Mouse (Mus musculus): ENCODE results near the gene Pde4dip. TPM values are rescaled to one million over a fixed set of nuclear protein-coding genes. Genes with fewer than 3 reads are reported as not detected.

Pde4dip gene
- polyA plus RNA-seq, 1 experiment: 56.2 TPM

DNA sequence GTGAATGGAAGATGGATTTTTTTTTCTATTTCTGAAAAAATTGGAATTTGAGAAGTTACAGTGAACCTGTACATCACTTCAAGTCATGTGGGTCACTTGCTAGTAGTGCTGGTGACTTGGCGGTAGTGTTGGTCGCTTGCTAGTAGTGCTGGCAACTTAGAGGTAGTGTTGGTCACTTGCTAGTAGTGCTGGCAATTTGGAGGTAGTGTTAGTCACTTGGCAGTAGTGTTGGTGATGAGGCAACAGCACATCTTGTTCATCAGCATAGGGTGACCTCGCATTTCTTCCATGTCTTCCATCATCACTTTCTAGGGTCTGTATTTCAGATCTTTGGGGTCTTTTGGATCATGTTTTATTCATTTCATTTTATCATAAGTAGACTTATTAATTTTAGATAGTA lies 212.4 kb downstream of the Pde4dip start:
- 0 out of 2 replicates have a peak, but pooled peaks cover 2% of the 10 kb centered on the region for H3K4me1 ChIP-seq (replicated peaks; ENCODE audit: control insufficient read depth, insufficient read depth, low read length)
- no peak overlapping the region for H3K27ac ChIP-seq (ENCODE audit: control insufficient read depth, insufficient read depth, low read length)
- no peaks in the 10 kb centered on the region for H3K27me3 ChIP-seq (ENCODE audit: control insufficient read depth, insufficient read depth, low read length)
- no peak overlapping the region for H3K4me3 ChIP-seq (ENCODE audit: control insufficient read depth, insufficient read depth, low read length)
- DNase-seq: no peak
- H3K36me3 ChIP-seq (ENCODE audit: control insufficient read depth, insufficient read depth, low read length): no peaks in the 10 kb centered on the region
- TF ChIP-seq CTCF (IDR thresholded peaks at IDR 0.05; ENCODE audit: borderline replicate concordance, control insufficient read depth, extremely low read depth, insufficient read depth, low read length, poor library complexity): no peak
- TF ChIP-seq POLR2A (IDR thresholded peaks at IDR 0.05; ENCODE audit: control insufficient read depth, extremely low read depth, insufficient read depth, low read length, poor library complexity): no peak
- WGBS: 97% methylated on average over 3 of the region's 3 CpGs

DNA sequence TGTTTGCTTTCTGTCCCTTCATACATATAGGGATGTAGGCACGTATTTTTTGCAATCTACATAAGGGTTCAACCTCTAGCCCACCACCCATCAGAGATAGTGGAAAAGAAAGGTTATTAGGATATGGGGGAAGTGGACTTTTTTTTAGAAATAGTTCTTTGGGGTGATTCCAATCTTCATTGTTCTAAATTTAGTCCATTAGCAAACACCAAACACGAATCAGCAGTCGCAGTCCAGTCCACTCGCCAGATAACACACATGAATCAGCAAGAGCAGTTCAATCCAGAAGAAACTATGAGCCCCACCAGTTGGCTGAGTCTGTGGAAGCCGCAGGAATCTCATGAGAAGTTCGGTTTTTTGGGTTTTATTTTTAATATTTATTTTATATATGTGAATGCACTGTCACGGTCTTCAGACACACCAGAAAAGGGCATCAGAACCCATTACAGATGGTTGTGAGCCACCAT lies 213.8 kb downstream of the Pde4dip start, which contains the start of gene Gm17651:
TSS of gene Gm17651 (minus strand) at position 51 of the 467 bp plus-strand sequence.
- TF ChIP-seq POLR2A (IDR thresholded peaks at IDR 0.05; ENCODE audit: control insufficient read depth, extremely low read depth, insufficient read depth, low read length, poor library complexity) (no peak), CTCF (IDR thresholded peaks at IDR 0.05; ENCODE audit: borderline replicate concordance, control insufficient read depth, extremely low read depth, insufficient read depth, low read length, poor library complexity) (no peak)

DNA sequence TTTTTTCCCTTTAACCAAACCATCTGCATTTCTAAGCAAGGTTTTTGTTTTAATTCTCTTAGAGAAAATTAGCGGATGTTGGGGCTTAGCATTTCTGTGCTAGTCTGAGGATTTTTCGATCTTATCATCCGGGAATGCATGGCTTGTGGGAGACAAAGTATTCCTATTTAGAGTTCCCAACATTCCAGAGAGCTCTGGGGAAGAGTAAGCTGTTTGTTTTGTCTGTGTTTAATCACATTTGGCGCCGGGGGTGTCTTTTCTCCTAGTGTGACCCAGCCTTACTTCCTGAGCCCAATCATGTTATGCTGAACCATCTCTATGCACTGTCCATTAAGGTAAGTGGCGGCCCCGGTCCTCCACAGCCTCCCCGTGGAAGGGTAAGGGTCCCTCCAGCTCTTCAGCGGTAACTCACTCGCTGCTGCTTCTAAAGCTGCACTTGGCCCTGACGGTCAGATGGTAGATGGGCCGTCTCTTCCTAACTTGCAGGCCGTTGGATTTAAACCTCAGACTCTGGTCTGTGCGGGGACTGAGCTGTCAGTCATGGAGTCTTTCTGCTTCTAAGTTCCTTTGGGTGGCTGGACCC lies 221.3 kb downstream of the Pde4dip start:
- no peak for TF ChIP-seq CTCF (IDR thresholded peaks at IDR 0.05; ENCODE audit: borderline replicate concordance, control insufficient read depth, extremely low read depth, insufficient read depth, low read length, poor library complexity)
- no peak for TF ChIP-seq POLR2A (IDR thresholded peaks at IDR 0.05; ENCODE audit: control insufficient read depth, extremely low read depth, insufficient read depth, low read length, poor library complexity)
- WGBS: 93% methylated on average over 14 of the region's 14 CpGs
- Histone ChIP-seq H3K4me1 (replicated peaks; ENCODE audit: control insufficient read depth, insufficient read depth, low read length) (no peaks in the 10 kb centered on the region), H3K4me3 (ENCODE audit: control insufficient read depth, insufficient read depth, low read length) (no peak overlapping the region), H3K27me3 (ENCODE audit: control insufficient read depth, insufficient read depth, low read length) (no peaks in the 10 kb centered on the region), H3K36me3 (ENCODE audit: control insufficient read depth, insufficient read depth, low read length) (no peaks in the 10 kb centered on the region; the same call in 1 of the 2 replicates), H3K27ac (ENCODE audit: control insufficient read depth, insufficient read depth, low read length) (no peak overlapping the region)
- no peak for DNase-seq

More for the DNA sequence above, 213.8 kb downstream of the Pde4dip start, which contains the start of gene Gm17651:
- no peaks in the 10 kb centered on the region for H3K36me3 ChIP-seq (ENCODE audit: control insufficient read depth, insufficient read depth, low read length)
- H3K4me3 ChIP-seq (ENCODE audit: control insufficient read depth, insufficient read depth, low read length): no peak within 1 kb of the TSS
- WGBS: 93% methylated on average over 7 of the region's 7 CpGs
- DNase-seq: no peak
- H3K4me1 ChIP-seq (replicated peaks; ENCODE audit: control insufficient read depth, insufficient read depth, low read length): no peaks in the 10 kb centered on the region
- H3K27ac ChIP-seq (ENCODE audit: control insufficient read depth, insufficient read depth, low read length): no peak within 1 kb of the TSS
- H3K27me3 ChIP-seq (ENCODE audit: control insufficient read depth, insufficient read depth, low read length): no peaks in the 10 kb centered on the region

DNA sequence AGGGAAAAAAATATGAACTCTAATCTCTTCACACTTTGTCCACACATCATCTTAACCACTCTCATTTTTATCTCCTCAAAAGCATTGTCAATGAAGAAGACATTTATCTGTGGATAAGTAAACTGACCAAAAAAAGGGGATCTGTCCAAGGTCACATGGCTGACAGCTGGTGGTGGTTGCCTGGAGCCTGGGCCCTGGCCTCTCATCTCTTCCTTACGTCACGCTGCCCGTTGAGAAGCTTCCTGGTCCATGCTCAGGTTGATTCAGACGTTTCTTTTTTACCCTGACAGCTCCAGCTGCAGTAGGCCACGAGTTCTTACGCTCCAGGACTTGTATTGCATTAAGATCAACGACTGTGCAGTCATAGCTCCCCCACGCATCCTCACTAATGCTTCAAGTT lies 222.4 kb downstream of the Pde4dip start:
- Histone ChIP-seq H3K4me3 (ENCODE audit: control insufficient read depth, insufficient read depth, low read length) (no peak overlapping the region), H3K36me3 (ENCODE audit: control insufficient read depth, insufficient read depth, low read length) (no peaks in the 10 kb centered on the region; the same call in 1 of the 2 replicates), H3K4me1 (replicated peaks; ENCODE audit: control insufficient read depth, insufficient read depth, low read length) (no peaks in the 10 kb centered on the region), H3K27me3 (ENCODE audit: control insufficient read depth, insufficient read depth, low read length) (no peaks in the 10 kb centered on the region), H3K27ac (ENCODE audit: control insufficient read depth, insufficient read depth, low read length) (no peak overlapping the region)
- 84% methylated on average over 8 of the region's 8 CpGs for WGBS
- DNase-seq: no peak
- no peak for TF ChIP-seq POLR2A (IDR thresholded peaks at IDR 0.05; ENCODE audit: control insufficient read depth, extremely low read depth, insufficient read depth, low read length, poor library complexity)

DNA sequence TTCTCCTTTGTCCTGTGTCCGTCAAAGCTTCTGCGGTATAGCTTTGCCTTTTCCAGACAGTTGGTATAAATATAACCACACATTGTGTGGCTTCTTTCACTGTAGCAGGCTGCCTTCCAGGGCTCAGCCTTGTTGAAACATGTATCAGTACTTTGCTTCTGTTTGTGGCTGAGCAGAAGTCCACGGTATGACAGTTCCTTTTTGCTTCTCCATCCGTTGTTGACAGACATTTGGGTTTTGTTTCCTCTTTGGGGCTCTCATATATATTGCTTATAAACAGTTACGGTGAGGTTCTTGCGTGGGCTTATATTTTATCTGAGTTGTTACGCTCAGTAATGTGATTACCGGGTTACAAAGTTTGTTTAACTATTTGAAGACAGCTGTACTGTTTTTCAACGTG lies 223.0 kb downstream of the Pde4dip start:
- Histone ChIP-seq H3K27ac (ENCODE audit: control insufficient read depth, insufficient read depth, low read length) (no peak overlapping the region), H3K27me3 (ENCODE audit: control insufficient read depth, insufficient read depth, low read length) (no peaks in the 10 kb centered on the region), H3K4me3 (ENCODE audit: control insufficient read depth, insufficient read depth, low read length) (no peak overlapping the region), H3K4me1 (replicated peaks; ENCODE audit: control insufficient read depth, insufficient read depth, low read length) (no peaks in the 10 kb centered on the region), H3K36me3 (ENCODE audit: control insufficient read depth, insufficient read depth, low read length) (no peaks in the 10 kb centered on the region; the same call in 1 of the 2 replicates)
- no peak for TF ChIP-seq CTCF (IDR thresholded peaks at IDR 0.05; ENCODE audit: borderline replicate concordance, control insufficient read depth, extremely low read depth, insufficient read depth, low read length, poor library complexity)
- no peak for TF ChIP-seq POLR2A (IDR thresholded peaks at IDR 0.05; ENCODE audit: control insufficient read depth, extremely low read depth, insufficient read depth, low read length, poor library complexity)
- DNase-seq: no peak
- 72% methylated on average over 9 of the region's 9 CpGs for WGBS

DNA sequence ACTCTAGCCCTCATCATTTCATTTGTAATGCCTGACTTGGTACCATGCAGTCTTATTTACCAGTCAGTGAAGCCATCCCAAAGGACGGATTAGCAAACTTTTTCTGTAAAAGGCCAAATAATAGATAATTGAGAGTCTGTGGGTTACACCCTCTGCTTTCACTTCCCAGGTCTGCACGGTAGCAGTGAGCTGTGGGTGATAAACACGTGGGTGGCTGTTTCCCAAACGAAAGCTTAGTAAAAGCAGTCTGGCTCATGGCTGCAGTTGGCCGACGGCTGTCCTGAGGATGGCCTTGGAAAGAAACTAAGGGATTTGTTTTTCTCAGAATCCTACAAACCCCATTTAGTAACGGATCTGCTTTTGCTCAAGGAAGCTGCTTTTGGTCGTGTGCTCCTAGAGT lies 227.3 kb downstream of the Pde4dip start:
- H3K27me3 ChIP-seq (ENCODE audit: control insufficient read depth, insufficient read depth, low read length): no peaks in the 10 kb centered on the region
- H3K27ac ChIP-seq (ENCODE audit: control insufficient read depth, insufficient read depth, low read length): no peak overlapping the region
- no peaks in the 10 kb centered on the region for H3K36me3 ChIP-seq (ENCODE audit: control insufficient read depth, insufficient read depth, low read length)
- no peak for TF ChIP-seq POLR2A (IDR thresholded peaks at IDR 0.05; ENCODE audit: control insufficient read depth, extremely low read depth, insufficient read depth, low read length, poor library complexity)
- TF ChIP-seq CTCF (IDR thresholded peaks at IDR 0.05; ENCODE audit: borderline replicate concordance, control insufficient read depth, extremely low read depth, insufficient read depth, low read length, poor library complexity): no peak
- DNase-seq: no peak
- H3K4me3 ChIP-seq (ENCODE audit: control insufficient read depth, insufficient read depth, low read length): no peak overlapping the region
- 81% methylated on average over 8 of the region's 8 CpGs for WGBS
- peaks cover 4% of the 10 kb centered on the region; the same call in 1 of the 2 replicates for H3K4me1 ChIP-seq (replicated peaks; ENCODE audit: control insufficient read depth, insufficient read depth, low read length)
